Mouse (Mus musculus): Measurements from ENCODE around the gene Cc2d1a. TPM values are rescaled to one million over a fixed set of nuclear protein-coding genes. Genes with fewer than 3 reads are reported as not detected.

The Cc2d1a gene
- polyA plus RNA-seq, 1 experiment from 2014 or later = 13.7 TPM

DNA sequence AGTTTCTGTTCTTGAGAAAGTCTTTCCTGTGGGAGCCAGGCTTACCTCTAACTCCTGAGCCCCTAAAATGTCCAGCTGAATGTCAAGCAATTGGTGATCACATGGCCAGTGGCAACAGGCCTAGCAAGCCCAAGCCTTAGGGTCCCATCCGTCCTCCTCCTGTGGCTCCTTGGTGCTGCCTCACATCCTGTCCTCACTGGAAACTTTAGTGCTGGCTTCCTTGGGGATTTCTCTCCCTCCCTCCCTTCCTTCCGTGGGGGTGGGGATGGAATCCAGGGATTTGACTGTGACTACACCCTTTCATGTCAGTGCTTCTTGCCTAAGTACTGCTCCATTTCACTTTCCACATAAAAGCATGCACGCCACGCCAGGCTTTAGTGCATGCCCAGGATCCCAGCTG lies 41.9 kb upstream of the Cc2d1a start:
- whole genome bisulfite sequencing = 69% methylated on average over 4 of the region's 4 CpGs
- DNase-seq (ENCODE audit: low spot score) = no peak

DNA sequence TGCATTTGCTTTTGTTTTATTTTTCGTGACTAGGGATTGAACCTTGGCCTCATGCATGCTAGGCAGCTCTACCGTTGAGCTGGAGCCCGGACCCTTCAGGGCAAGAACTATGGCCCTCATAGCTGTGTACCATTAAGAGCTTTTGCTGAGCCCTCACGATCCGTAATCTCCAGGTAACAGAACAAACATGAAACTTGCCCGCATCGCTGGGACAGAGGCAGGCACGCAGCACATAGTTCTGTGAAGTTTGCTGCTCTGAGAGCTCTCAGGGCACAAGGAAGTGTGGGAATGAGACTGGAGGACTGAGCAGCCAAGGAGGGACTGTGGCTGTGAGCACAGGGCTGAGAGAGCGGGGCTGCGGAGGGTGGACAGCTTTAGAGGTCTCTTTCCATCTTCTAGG lies 40.9 kb upstream of the Cc2d1a start:
- H3K27ac ChIP-seq (ENCODE audit: low read depth, low read length) = no peak overlapping the region
- H3K4me1 ChIP-seq (replicated peaks; ENCODE audit: control insufficient read depth, insufficient read depth, low read length) = peaks cover 18% of the 10 kb centered on the region
- no peaks in the 10 kb centered on the region for H3K36me3 ChIP-seq (ENCODE audit: control insufficient read depth, insufficient read depth, low read length)
- H3K4me2 ChIP-seq = no peak overlapping the region
- H3K27me3 ChIP-seq (replicated peaks; ENCODE audit: control insufficient read depth, insufficient read depth, low read length) = peaks cover 13% of the 10 kb centered on the region
- no peak for DNase-seq (ENCODE audit: low spot score)
- no peak overlapping the region for H3K9ac ChIP-seq (ENCODE audit: low read depth, low read length)
- WGBS = 82% methylated on average over 10 of the region's 10 CpGs
- no peak overlapping the region for H3K4me3 ChIP-seq (ENCODE audit: low read depth, low read length)
- H3K9me3 ChIP-seq (ENCODE audit: control insufficient read depth, low read length) = no peaks in the 10 kb centered on the region
- no peak for ATAC-seq (replicated peaks; ENCODE audit: low FRiP score)

More for the DNA sequence above, 41.9 kb upstream of the Cc2d1a start:
- no peak overlapping the region for H3K27ac ChIP-seq (ENCODE audit: low read depth, low read length)
- peaks cover 18% of the 10 kb centered on the region for H3K4me1 ChIP-seq (replicated peaks; ENCODE audit: control insufficient read depth, insufficient read depth, low read length)
- no peak overlapping the region for H3K9ac ChIP-seq (ENCODE audit: low read depth, low read length)
- H3K9me3 ChIP-seq (ENCODE audit: control insufficient read depth, low read length) = no peaks in the 10 kb centered on the region
- no peaks in the 10 kb centered on the region for H3K36me3 ChIP-seq (ENCODE audit: control insufficient read depth, insufficient read depth, low read length)
- ATAC-seq (replicated peaks; ENCODE audit: low FRiP score) = no peak
- H3K4me2 ChIP-seq = no peak overlapping the region
- H3K4me3 ChIP-seq (ENCODE audit: low read depth, low read length) = no peak overlapping the region
- peaks cover 4% of the 10 kb centered on the region for H3K27me3 ChIP-seq (replicated peaks; ENCODE audit: control insufficient read depth, insufficient read depth, low read length)

DNA sequence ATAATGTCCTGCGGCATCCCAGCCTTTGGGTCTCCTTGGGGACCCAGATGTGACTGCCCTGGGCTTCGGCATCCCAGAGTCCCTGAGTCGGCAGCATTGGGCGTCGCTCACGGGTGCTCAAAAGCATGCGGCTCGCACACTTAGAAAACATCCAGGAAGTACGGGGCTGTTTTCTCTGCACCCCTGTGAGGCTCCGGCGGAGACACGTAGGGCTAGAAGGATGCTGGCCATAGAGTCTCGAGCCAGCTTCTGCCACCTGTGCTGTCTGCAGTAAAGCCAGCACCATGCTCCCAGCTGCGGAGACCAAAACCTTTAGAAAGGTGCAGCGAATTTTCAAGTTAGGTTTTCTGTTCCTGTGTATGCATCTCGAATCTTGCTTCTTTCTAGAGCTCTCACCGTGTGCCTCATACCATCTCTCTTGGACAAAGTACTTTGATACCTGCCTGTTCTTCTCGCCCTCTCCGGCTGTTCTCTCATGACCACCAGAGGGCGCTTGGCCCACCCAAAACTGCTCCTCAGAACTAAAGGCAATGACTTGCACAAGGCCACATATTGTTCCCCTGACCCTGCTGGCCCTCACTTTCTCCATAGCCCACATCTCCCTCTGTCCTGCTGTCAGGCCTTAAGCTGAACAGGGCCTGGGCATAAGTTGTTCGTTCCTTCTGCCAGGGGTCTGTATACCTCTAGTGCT lies 39.5 kb upstream of the Cc2d1a start:
- H3K27ac ChIP-seq (ENCODE audit: low read depth, low read length) = peak overlapping the region; percentile 32; the same call in 1 of the 2 replicates
- H3K9me3 ChIP-seq (ENCODE audit: control insufficient read depth, low read length) = no peaks in the 10 kb centered on the region
- H3K9ac ChIP-seq (ENCODE audit: low read depth, low read length) = peak overlapping the region; percentile 60
- H3K4me1 ChIP-seq (replicated peaks; ENCODE audit: control insufficient read depth, insufficient read depth, low read length) = peaks cover 17% of the 10 kb centered on the region
- DNase-seq (ENCODE audit: low spot score) (peak; percentile 76), ATAC-seq (replicated peaks; ENCODE audit: low FRiP score) (peak; percentile 59)
- H3K36me3 ChIP-seq (ENCODE audit: control insufficient read depth, insufficient read depth, low read length) = no peaks in the 10 kb centered on the region
- peak overlapping the region; percentile 95 for H3K4me2 ChIP-seq
- 3% methylated on average over 21 of the region's 21 CpGs for WGBS
- peaks cover 25% of the 10 kb centered on the region for H3K27me3 ChIP-seq (replicated peaks; ENCODE audit: control insufficient read depth, insufficient read depth, low read length)
- peak overlapping the region; percentile 53 for H3K4me3 ChIP-seq (ENCODE audit: low read depth, low read length)

DNA sequence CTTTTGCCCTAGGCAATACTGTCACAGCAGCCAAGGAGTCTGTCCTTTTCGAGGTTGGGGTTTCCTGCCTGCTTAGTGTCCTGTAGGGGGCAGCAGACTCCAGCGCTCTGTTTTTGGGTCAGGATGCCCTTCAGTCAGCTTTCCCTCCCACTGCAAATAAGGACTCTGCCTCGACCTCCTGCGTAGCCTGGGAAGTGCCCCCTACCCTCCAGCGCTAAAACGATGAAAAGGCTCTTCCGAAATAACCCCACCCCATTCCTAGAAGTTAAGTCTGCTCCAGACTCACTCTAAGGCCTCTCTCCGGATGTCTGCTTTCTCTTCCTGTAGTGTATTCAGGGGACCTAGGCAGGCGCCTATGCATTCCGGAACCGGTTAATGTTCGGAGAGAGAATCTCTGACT lies 38.8 kb upstream of the Cc2d1a start:
- ATAC-seq (replicated peaks; ENCODE audit: low FRiP score) = peak; percentile 32
- Histone ChIP-seq H3K4me3 (ENCODE audit: low read depth, low read length) (peak overlapping the region; percentile 53), H3K9me3 (ENCODE audit: control insufficient read depth, low read length) (no peaks in the 10 kb centered on the region), H3K4me2 (peak overlapping the region; percentile 95), H3K27ac (ENCODE audit: low read depth, low read length) (peak overlapping the region; percentile 32; the same call in 1 of the 2 replicates), H3K27me3 (replicated peaks; ENCODE audit: control insufficient read depth, insufficient read depth, low read length) (peaks cover 25% of the 10 kb centered on the region), H3K9ac (ENCODE audit: low read depth, low read length) (peak overlapping the region; percentile 60), H3K36me3 (ENCODE audit: control insufficient read depth, insufficient read depth, low read length) (no peaks in the 10 kb centered on the region), H3K4me1 (replicated peaks; ENCODE audit: control insufficient read depth, insufficient read depth, low read length) (peaks cover 11% of the 10 kb centered on the region)
- WGBS = under 1% methylated on average over 12 of the region's 12 CpGs
- peak; percentile 77 for DNase-seq (ENCODE audit: low spot score)

DNA sequence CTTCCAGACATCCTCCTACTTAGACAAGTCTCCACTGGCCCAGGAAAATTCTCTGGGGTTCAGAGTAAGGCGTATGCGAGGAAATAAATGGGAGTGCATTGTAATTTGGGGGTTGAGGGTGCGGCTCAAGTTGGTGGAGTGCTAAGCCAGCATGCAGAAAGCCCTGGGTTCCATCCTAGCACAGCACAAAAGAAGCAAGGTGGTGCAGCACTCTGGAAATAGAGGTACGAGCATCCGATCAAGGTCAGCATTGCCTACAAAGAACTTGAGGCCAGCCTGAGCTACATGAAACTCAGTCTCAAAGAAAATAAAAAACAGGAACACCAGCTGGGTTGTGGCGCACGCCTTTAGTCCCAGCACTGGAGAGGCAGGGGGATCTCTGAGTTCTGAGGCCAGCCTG lies 37.4 kb upstream of the Cc2d1a start, which contains the start of gene Nanos3:
TSS of gene Nanos3 (minus strand) at position 101 of the 400 bp plus-strand sequence.
- no peak within 1 kb of the TSS for H3K27ac ChIP-seq (ENCODE audit: low read depth, low read length)
- WGBS = 95% methylated on average over 7 of the region's 7 CpGs

DNA sequence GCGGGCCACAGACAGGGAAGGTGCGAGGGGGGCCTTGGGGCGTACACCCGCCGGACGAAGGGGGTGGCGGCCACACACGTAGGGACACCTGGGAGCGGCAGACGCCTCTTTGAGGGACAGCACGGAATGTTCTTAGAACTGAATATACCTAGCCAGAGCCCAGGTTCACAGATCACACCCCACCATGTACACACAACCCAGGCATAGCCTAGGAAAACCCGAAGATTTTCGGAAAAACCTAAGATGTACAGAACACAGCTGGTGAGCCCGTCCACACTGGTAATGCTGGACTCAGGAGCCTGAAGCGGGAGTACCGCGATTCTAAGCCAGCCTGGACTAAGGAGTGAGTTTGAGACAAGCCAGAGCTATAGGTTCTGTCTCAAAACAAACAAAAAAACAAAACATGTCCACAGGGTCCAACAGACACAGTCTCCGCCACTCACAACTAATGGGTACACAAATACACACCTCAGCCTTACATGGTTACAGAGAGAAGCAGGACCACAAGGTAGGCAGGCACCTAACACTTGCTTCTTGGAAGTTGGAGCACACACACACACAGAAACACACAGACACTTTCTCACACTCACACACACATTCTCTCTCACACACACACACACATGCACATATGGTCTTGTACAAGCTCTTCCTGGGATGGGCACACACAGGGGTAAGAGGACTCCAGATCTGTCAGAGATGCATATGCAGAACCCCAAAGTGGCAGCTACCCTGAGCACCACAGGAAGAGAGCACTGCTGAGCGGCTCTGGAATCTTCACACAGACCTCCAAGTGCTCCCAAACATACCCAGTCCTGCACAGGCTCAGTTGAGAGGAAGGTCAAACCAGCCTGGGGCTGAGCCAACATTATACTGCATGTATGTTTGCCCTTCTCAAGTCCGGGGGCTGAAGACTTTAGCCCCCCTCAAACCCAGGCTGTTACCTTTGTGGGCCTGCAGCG lies 36.6 kb upstream of the Cc2d1a start:
- Histone ChIP-seq H3K9me3 (ENCODE audit: control insufficient read depth, low read length) (no peaks in the 10 kb centered on the region), H3K27me3 (replicated peaks; ENCODE audit: control insufficient read depth, insufficient read depth, low read length) (peaks cover 25% of the 10 kb centered on the region), H3K4me1 (replicated peaks; ENCODE audit: control insufficient read depth, insufficient read depth, low read length) (peaks cover 30% of the 10 kb centered on the region), H3K27ac (ENCODE audit: low read depth, low read length) (peak overlapping the region; percentile 73; the same call in 1 of the 2 replicates), H3K9ac (ENCODE audit: low read depth, low read length) (peak overlapping the region; percentile 82), H3K4me3 (ENCODE audit: low read depth, low read length) (peak overlapping the region; percentile 69), H3K36me3 (ENCODE audit: control insufficient read depth, insufficient read depth, low read length) (no peaks in the 10 kb centered on the region), H3K4me2 (peak overlapping the region; percentile 91)
- no peak for DNase-seq (ENCODE audit: low spot score)
- WGBS = 21% methylated on average over 21 of the region's 21 CpGs
- no peak for ATAC-seq (replicated peaks; ENCODE audit: low FRiP score)

More for the DNA sequence above, 37.4 kb upstream of the Cc2d1a start, which contains the start of gene Nanos3:
- peaks cover 24% of the 10 kb centered on the region for H3K4me1 ChIP-seq (replicated peaks; ENCODE audit: control insufficient read depth, insufficient read depth, low read length)
- peaks cover 25% of the 10 kb centered on the region for H3K27me3 ChIP-seq (replicated peaks; ENCODE audit: control insufficient read depth, insufficient read depth, low read length)
- H3K4me2 ChIP-seq = peak within 1 kb of the TSS; percentile 91
- ATAC-seq (replicated peaks; ENCODE audit: low FRiP score) = no peak
- DNase-seq (ENCODE audit: low spot score) = no peak
- no peaks in the 10 kb centered on the region for H3K36me3 ChIP-seq (ENCODE audit: control insufficient read depth, insufficient read depth, low read length)
- H3K4me3 ChIP-seq (ENCODE audit: low read depth, low read length) = peak within 1 kb of the TSS; percentile 69
- H3K9ac ChIP-seq (ENCODE audit: low read depth, low read length) = peak within 1 kb of the TSS; percentile 82
- H3K9me3 ChIP-seq (ENCODE audit: control insufficient read depth, low read length) = no peaks in the 10 kb centered on the region

DNA sequence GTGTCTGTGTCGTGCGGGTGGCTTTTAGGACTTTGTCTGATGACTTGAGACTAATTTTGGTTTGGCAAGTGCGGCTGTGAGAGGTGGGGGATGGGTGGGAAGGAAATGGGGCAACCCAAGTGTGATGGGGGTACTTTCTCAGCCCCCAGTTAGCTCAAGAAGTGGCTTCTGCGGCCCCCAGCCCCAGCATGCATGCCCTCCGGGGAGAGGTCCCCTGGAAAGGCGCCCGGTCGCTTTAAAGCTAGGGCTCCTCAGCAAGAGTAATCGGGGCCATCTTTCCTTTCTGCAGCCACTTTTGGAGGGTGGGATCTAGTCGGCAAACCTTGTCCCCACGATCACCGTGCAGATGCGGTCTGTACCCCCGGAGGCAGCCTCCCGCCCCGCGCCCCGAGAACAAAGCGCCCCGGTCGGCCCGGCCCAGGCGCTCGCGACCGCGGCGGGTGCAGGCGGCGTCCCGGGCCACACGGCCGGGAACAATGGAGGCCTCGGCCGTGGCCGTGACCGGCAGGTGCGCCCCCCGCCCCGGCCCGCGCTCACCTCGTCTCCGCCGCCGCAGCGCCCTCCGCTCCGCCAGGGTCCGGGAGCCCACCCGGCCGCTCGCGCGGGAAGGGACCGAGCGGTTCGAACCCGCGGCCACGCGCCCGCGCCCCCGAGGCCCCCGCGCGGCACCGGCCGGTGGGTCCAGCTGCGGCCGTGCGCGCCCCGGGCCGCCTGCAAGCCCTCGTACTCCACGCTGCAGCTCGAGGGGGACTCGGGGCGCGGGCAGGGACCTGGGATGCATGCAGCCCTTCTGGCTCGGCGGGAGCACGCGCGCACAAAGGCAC lies 35.7 kb upstream of the Cc2d1a start:
- Histone ChIP-seq H3K4me3 (ENCODE audit: low read depth, low read length) (peak overlapping the region; percentile 69), H3K4me1 (replicated peaks; ENCODE audit: control insufficient read depth, insufficient read depth, low read length) (peaks cover 30% of the 10 kb centered on the region), H3K9me3 (ENCODE audit: control insufficient read depth, low read length) (no peaks in the 10 kb centered on the region), H3K9ac (ENCODE audit: low read depth, low read length) (peak overlapping the region; percentile 82), H3K36me3 (ENCODE audit: control insufficient read depth, insufficient read depth, low read length) (no peaks in the 10 kb centered on the region), H3K27me3 (replicated peaks; ENCODE audit: control insufficient read depth, insufficient read depth, low read length) (peaks cover 25% of the 10 kb centered on the region), H3K27ac (ENCODE audit: low read depth, low read length) (peak overlapping the region; percentile 73), H3K4me2 (peak overlapping the region; percentile 91)
- DNase-seq (ENCODE audit: low spot score) = peak; percentile 61
- ATAC-seq (replicated peaks; ENCODE audit: low FRiP score) = no peak
- WGBS = 2% methylated on average over 86 of the region's 87 CpGs

DNA sequence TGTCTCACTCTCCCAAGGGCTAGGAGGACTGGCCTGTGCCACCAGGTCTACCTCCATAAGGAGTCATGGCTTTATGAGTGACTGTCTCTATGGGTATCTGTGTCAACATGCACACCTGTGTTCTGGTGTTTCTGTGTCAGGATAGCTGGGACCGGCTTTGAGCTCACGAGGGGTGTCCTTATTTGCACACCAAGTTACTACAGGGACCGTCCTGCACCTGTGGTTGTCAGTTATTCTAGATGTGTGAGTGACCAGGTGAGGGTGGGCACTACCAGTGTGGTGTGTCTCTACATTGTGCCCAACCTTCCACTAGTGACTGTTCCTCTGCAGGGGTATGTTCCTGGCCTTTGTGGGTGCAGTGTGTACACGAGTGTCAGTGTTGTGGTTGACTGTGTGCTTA lies 35.1 kb upstream of the Cc2d1a start:
- DNase-seq (ENCODE audit: low spot score) = no peak
- peak overlapping the region; percentile 82 for H3K9ac ChIP-seq (ENCODE audit: low read depth, low read length)
- no peaks in the 10 kb centered on the region for H3K9me3 ChIP-seq (ENCODE audit: control insufficient read depth, low read length)
- 62% methylated on average over 4 of the region's 4 CpGs for WGBS
- ATAC-seq (replicated peaks; ENCODE audit: low FRiP score) = no peak
- H3K27me3 ChIP-seq (replicated peaks; ENCODE audit: control insufficient read depth, insufficient read depth, low read length) = peaks cover 25% of the 10 kb centered on the region
- H3K4me1 ChIP-seq (replicated peaks; ENCODE audit: control insufficient read depth, insufficient read depth, low read length) = peaks cover 30% of the 10 kb centered on the region
- H3K27ac ChIP-seq (ENCODE audit: low read depth, low read length) = no peak overlapping the region
- H3K4me2 ChIP-seq = peak overlapping the region; percentile 91
- H3K36me3 ChIP-seq (ENCODE audit: control insufficient read depth, insufficient read depth, low read length) = no peaks in the 10 kb centered on the region
- H3K4me3 ChIP-seq (ENCODE audit: low read depth, low read length) = peak overlapping the region; percentile 69

Data from liver, embryonic 11.5 days (tissue).